Mouse (Mus musculus) cortical plate, adult 2 months (tissue): ENCODE data around the gene Fam228b.

ENCODE experiments used
- CTCF ChIP-seq: fragments of 200-500 bp; IDR thresholded peaks from 2 replicates; pipeline ENCODE4 v1.5.1; 2011; ENCODE audit warnings: mild to moderate bottlenecking, control low read depth, low read length; ENCODE audit not compliant: insufficient read depth; ENCODE audit errors: extremely low read depth
- POLR2A ChIP-seq: fragments of 200-500 bp; IDR thresholded peaks from 2 replicates; pipeline ENCODE4 v1.6.1; 2011; ENCODE audit warnings: mild to moderate bottlenecking, low read length, control low read depth; ENCODE audit not compliant: insufficient read depth; ENCODE audit errors: extremely low read depth

DNA sequence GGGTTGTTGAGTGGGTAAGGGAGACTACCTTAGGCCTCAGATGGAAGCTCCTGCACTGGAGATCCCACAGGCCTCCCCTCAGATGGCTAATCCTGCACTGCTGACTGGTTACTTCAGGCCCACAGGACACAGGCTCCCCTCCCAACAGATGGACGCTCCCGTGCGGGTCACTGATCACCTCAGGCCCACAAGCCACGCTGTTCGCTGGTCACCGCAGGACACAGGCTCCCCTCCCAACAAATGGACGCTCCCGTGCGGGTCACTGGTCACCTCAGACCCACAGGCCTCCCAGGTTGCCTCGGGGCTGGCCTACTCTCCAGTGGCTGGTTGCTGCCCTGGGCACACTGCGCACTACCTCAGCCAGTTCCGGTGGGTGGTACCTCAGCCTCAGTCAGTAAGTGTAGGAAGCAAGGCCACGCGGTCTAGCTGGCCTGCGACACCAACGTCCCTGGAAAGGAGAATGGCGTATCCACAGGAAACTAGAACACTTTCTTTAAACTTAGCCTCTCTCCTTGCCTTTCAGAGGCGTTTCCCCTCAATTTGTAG, 31.0 kb downstream of the Fam228b start, which contains the start of gene Fam228a:
- no peak for TF ChIP-seq CTCF
- TF ChIP-seq POLR2A = no peak
